Mouse (Mus musculus): Measurements from ENCODE around the gene Sox30.
A peak's percentile ranks its signal among the peaks of the same experiment; 100 is the strongest.

The Sox30 gene

GRCm38 (mm10) chr11:46056770-46057411, 76.8 kb downstream of the Sox30 start:
- DNase-seq: peak; percentile 52

GRCm38 (mm10) chr11:46058011-46058410, 77.9 kb downstream of the Sox30 start:
- DNase-seq: no peak

- no peak for DNase-seq
These were observed 78.8 kb downstream of the Sox30 start for GRCm38 (mm10) chr11:46058916-46059315.

GRCm38 (mm10) chr11:46059887-46060650, 80.0 kb downstream of the Sox30 start:
- DNase-seq: no peak

GRCm38 (mm10) chr11:46060651-46061020, 80.5 kb downstream of the Sox30 start:
- no peak for DNase-seq

DNA sequence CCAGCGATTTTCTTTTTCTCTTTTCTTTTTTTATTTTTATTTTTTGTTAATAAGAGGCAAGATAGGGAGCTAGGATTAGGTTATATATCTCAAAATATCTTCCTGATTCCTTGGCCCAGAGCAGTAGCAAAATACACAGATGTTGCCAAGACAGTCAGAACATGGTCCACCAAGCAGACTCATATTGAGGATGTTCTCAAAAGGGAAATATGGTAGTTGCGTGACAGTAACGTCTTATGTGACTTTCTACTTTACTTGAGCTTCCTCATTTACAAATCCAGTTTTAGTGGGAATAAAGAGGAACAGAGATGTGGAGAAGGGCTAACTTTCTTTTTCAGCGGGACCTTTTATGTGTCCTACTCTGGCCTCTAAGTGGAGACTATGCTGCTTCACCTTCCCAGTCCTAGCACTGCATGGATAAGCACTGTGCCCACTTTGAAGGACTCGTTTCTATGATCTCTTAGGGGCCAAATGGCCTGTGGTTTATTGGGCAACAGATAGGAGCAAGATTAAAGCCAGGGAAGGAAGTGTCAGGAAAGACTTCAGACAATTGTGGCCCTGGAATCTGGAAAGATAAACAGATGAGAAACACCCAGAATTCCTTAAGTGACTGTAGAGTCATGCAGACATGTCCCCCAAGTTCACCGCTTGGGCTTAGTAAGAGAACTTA, 81.8 kb downstream of the Sox30 start:
- DNase-seq: no peak

GRCm38 (mm10) chr11:46062569-46062968, 82.5 kb downstream of the Sox30 start:
- DNase-seq: no peak

- DNase-seq: no peak
These were observed 83.1 kb downstream of the Sox30 start for GRCm38 (mm10) chr11:46062993-46063731.

GRCm38 (mm10) chr11:46064767-46065166, 84.7 kb downstream of the Sox30 start:
- DNase-seq: peak; percentile 66

DNA sequence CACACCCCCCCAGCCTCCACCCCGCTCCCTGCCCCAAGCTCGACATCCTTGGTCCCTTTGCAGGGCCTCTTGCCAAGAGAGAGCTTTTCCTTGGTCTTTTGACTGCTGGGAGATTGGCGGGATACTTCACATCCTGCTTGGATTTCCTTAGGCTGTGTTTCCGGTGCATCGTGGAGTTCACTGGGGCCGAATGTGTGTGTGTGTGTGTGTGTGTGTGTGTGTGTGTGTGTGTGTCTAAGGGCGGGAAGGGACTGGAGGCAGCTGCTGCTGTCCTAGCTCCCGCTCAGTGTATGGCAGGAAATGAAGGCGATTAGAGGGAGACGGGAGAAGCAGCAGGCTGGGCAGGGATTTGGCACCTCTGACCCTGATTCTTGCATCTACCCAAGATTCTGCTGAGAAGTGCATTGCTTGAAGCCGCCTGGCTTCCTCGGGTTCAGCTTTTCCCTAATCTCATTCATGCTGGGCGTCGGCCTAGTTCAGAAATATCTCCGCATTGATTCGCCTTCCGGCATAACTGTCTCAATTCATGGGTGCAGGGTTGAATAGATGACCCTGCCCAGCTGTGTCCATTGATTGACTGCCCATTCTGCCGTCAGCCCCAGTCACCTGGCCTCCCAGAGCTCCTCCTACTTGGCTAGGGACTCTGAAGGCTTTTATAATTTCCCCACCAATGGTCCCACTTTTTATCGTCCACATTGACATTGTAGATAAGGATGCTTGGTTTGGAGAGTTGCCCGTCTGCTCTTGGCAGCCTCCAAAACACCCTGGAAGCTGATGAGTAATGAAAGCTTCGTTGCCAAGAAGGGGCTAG, 85.3 kb downstream of the Sox30 start:
- DNase-seq: peak; percentile 88
